Mouse (Mus musculus) R1 (cell line): ENCODE data around the gene Pop7.

Experiments
- DNase-seq: peaks from one replicate; pipeline ENCODE4 v3.0.0-alpha.2; 2018; ENCODE audit warnings: low read depth, low spot score

Gene Pop7

DNA sequence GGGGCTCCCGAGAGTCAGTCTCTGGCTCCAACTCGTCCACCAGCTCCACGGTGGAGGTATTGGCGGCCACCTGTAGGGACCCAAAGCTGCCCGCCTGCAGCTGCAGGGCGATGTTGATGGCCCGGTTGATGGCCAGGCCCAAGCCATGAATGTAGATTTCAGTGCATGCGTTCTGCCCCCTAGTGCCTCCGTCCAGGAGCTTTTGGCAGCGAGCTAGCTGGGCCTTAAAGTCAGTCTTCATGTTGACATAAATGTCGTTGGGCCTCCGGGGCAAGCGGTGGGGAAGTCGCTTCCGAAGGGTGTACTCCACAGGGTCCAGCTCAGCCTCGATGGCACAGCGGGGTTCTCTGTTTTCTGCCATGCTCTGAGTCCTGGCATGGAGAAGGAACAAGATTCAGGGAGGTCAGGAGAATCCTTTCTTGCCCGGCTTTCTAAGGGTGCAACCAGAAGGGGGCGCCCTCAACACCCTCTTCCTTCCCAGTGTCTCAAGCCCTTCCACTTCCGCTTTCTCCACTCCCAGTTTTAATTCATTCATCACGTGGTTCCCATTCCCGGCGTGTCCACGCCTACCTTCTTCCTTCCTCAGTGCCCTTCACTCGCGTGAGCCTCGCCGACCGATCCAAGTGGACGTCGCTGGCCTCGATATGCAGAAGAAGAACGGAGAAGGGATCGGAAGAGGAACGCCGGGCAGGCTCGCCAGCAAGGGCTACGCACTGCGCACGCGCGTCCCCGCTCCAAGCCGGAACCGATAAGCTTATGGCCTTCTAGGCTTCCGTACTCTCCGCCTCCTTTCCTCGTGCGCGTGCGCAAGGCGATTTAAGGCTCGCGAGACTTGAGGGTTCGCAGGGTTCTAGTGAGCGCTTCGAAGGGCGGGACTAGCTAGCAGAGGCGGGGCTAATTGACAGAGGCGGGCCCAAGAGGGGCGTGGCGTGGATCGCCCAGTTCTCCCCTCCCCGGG, at the start of gene Pop7:
Gene Pop7 (minus strand): TSS at position 810 of the 958 bp plus-strand sequence.
- DNase-seq, result peak; percentile 100

DNA sequence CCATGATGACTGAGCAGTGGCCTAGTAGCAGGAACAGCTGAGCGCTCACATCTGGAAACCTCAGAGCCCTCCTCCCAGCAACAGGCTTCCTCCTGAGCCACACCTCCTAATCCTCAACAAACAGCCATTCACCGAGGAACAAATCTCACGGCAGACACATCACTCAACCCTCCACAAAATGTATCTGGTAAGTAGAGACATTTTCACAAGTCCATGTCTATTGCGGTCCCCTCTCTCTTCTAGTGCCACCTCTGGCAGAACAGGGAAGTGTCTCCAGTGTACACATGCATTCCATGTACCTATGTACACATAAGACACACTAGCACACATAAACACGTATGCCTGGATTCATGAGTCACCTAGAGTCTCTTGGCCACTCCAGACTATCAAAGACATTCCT, 48.8 kb upstream of the Pop7 start:
- peak; percentile 70 for DNase-seq

- DNase-seq, result no peak
These were observed 47.5 kb upstream of the Pop7 start for GRCm38 (mm10) chr5:137549840-137550239.

- no peak for DNase-seq
These were observed 43.3 kb upstream of the Pop7 start for GRCm38 (mm10) chr5:137545596-137545995.

DNA sequence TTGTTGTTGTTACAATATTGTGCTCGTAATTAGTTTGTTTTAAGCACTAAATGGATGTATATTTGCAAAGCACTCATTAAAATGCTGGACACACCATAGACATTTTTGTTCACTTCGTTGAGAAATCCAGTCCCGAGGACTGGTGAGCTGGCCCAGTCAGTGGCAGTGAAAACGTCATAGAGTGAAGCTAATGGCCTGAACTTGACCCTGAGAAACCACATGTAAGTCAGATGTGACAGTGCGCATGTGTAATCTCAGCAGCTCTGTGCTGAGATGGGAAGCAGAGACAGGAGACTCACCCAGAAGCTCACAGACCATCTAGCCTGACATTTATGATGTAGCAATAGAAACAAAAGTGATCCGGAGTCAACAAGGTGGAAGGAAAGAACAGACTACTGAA, 42.6 kb upstream of the Pop7 start:
- no peak for DNase-seq

DNA sequence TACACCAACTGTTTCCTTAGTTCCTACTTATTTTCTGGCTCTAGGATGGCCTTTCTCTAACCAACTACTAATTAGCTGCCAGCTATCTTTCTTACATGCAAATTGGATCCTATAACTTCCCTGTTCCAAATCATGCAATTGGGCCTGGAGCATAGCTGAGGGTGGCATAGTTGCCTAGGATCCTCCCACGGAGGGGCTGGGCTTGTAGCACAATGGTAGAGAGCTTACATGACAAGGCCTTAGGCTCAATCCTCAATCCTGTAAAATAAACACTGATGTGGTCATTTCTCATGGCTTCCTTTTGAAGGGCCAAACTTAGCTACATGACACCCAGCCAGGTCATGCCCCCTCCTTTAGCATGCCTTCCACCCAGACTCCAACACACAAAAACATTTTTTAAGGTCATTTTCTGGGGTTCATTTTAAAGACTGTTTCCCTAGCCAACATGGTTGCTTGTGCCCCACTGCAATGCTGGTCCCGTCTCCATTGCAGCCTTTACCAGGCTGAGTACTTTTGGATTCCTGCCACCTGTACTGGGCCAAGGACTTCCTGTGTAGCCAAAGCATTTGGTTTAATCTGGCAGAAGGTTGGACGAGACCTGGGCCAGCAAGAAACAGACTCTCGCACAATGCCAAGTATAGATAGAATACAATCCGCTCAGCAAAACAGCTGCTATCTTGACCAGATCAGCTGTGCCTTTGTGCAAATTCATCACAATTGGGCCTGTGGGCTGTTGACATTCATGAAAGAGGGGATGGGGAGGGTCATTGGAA, 39.6 kb upstream of the Pop7 start:
- DNase-seq, result no peak

GRCm38 (mm10) chr5:137540991-137541390, 38.7 kb upstream of the Pop7 start:
- no peak for DNase-seq

DNA sequence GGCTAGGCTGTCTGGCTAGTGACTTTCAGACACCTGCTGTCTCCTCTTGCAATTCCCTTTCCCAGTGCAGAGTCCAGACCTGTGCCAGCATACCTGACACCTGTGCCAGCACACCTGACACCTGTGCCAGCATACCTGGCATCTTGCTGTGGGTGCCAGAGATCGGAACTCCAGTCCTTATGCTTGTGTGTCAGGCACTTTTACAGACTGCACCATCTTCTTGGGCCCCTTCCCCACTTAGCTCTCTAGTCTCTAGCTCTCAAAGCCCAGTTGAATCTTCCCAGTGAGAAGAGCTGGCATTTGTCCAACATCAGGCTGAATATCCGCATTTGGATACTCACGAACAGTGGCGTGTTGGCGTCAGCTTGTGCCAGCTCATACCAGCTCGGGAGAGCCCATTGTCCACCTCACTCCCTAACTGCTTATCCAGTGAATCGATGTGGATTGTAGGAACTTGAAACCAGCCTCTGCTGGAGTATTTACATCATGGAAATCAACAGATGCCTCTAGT, 37.0 kb upstream of the Pop7 start:
- no peak for DNase-seq

DNA sequence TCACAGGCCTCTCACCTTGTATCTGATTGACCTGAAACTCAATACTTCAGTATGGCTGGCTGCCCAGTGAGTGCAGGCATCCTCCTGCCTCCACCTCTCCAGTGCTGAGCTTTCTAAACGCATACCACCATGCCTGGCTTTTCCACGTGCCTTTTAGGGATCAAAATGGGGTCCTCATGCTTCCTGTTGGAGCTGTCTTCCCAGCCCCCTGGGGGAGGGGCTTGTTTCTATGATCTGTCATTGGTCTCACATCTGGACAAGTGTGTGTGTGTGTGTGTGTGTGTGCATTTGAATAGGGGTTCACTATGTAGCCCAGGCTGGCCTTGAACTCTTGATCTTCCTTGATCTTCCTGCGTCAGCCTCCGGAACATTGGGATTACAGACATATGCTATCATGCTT, 35.1 kb upstream of the Pop7 start:
- no peak for DNase-seq

GRCm38 (mm10) chr5:137535318-137535717, 33.0 kb upstream of the Pop7 start:
- no peak for DNase-seq

- no peak for DNase-seq
These were observed 32.4 kb upstream of the Pop7 start for GRCm38 (mm10) chr5:137534762-137535161.

DNA sequence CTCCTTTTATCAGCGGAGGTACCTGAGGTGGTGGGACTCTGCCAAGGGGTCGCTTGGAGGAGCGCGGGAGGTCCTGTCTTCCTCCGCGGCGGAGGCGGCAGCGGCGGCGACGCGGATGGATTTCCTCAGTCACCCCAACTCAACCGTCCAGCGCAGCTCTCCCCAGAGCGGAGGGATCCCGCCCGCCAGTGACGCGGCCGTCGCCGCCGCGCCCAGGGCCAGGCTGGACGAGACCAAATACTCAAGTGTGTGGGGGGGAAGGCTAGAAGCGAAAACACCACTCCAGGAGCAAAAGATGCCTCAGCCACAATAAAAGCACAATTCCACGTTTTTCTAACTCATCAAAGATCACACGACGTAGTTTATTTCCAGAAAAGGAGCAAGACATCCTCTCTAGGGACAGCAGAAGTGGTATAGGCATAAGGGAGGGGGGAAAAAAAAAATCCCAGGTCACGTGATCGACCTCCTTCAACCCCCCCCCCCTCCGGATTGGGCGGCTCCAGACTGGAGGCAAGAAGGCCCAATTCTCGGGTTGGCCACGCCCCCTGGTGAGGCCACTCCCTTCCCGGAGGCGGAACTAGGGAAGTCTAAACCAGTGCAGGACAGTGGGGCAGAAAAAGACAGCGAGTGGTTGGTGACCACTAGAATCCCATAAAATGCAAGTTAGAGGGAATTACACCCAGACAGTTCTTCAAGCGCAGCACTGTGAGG, 31.0 kb upstream of the Pop7 start, which contains the start of the genes Epo and Gnb2:
Gene Epo (minus strand): TSS at position 126 of the 711 bp plus-strand sequence.
Gene Gnb2 (minus strand): TSS at position 394 of the 711 bp plus-strand sequence.
- DNase-seq, result peak; percentile 99

- DNase-seq, result no peak
These were observed 30.4 kb upstream of the Pop7 start for GRCm38 (mm10) chr5:137532808-137533116.

DNA sequence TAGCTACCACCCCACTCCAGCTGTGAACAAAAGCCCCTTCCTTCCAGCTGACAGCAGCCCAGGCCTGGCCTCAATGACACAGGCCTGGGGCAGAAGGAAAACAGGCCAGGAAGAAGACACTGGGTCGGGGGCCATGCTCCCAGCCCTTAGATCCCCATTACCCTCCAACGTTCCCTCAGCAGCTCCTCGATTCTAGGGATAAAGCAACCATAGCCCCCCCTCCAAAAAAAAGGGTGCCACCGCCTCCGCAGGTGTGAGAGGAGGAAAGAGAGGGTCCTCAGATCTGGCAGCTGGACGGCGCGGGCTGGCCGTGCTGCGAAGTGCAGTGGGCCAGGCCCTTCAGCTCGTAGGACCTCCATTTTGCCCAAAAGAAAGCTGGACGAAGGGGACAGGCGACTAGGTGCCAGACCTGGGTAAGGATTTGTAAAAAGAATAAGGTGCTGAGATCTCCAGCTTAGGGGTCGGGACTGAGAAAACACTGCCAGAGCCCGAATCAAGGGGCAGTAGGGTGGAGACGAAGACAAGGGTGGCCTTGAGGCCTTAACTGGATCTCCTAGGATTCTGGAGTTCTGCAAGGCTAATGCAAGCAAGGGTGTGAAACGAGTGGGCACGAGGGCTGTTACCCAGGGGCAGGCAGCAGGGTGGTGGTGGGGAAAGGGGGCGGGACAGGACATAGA, 30.0 kb upstream of the Pop7 start:
- DNase-seq, result no peak

- no peak for DNase-seq
These were observed 29.3 kb upstream of the Pop7 start for GRCm38 (mm10) chr5:137531414-137532130.

DNA sequence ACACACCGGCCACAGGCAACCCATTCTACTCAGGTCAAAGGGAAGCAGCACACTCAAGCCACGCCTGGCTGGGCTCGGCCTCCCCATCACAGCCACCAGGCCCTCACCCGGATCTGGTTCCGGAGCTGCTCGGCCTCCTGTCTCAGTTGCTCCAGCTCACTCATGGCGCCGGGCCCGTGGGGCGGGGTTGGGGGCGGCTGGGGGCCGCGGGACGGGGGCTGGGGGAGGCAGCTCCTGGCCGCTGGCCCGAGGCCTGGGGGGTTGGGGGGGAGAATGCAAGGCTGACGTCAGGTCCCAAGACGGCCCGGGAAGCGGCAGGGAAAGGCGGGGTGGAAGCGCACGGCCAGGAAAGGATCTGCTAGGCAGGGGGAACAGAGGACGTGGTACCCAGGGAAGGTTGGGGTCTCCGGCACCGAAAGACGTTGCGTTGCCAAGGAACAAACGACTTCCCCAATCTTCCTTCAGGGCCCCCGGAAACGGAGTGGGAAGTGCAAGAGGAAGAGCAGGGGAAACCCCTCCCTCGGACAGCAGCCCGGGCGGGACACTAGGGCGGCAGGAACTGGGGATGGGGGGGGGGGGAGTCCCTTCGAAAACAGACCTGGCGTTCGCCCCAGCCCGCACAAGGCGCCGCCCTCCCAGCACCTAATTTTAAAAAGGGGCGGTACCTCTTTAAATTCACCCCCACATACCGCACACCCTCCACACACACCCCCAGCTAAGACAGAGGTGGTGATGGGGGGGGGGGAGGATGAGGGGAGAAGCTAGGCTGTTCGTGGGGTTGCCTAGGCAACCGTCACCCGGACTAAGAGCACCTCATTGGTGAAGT, 28.5 kb upstream of the Pop7 start:
- peak; percentile 74 for DNase-seq

GRCm38 (mm10) chr5:137530075-137530474, 27.8 kb upstream of the Pop7 start:
- no peak for DNase-seq

GRCm38 (mm10) chr5:137529221-137529995, 27.1 kb upstream of the Pop7 start:
- no peak for DNase-seq
